Mouse (Mus musculus): ENCODE data around the gene Map7d1.
"Not testable (repeated sequence)": the region's sequence is repeated elsewhere in the genome, so short reads cannot be mapped to it uniquely, and the experiment has no call there.

The Map7d1 gene

DNA sequence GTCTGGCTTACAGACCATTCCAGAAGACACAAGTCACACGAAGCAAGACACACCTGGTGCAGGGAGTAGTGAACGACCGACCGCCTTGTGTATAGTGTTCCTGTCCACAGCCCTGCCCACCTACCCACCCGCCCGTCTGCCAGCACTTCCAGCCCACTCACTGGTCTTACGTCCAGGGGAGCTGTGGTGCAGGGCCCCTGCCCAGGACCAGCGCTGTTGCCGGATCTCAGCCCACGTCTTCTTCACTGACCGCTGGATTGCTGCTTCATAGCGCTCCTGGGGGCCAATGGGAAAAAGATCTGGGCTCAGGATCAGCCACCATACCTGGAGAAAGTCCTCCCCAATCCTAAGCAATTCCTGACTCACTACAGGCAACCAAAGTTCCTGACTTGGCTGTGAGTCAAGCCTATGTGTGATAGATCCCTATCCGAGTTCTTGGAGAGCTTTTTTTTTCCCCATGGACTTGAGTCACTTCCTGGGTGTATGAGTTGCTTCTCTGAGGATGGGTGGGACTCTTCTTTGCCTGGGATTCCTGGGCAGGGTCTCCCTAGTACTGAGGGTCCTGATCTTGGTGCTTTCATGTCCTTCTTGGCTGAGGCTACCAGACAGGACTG lies 16.2 kb downstream of the Map7d1 start:
- no peak for DNase-seq

GRCm38 (mm10) chr4:126237721-126238242 lies 18.4 kb downstream of the Map7d1 start:
- DNase-seq: no peak

DNA sequence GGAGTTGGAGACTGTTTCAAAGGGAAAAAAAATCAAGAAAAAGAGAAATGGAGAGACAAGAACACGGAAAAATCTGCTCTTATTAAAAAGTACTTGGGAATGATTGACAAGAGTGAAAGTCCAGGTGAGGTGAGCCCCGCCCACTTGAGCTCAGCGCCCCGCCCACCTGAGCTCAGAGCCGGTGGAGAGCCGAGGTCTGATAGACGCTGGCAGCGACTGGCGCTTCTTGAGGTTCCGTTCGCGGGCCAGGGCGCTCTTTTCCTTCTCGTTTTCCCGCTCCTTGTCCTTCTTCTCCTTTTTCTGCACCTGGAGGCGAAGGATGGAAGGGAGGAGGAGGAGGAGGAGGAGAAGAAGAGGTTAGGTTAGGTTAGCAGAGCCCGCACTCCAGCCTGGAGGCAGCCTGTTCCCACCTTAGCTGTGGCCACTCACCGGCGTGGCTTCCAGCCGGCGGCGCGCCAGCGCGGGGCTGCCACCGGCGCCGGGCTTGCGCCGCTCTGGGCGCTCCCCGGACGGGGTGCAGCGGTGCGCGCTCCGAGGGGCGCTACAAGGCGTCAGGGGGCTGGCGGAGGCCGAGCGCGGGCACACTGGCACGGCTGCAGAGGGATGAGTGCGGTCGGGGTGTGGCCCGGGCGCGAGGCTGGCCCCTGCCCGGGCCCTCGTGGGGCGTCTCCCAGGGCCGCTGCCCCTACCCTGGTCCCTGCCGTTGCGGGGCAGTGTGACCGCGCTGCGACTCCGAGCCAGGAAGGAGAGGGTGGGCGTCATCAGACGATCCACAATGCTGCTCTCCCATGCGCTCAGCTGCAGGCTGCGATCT lies 19.5 kb downstream of the Map7d1 start:
- peak; percentile 81 for DNase-seq

DNA sequence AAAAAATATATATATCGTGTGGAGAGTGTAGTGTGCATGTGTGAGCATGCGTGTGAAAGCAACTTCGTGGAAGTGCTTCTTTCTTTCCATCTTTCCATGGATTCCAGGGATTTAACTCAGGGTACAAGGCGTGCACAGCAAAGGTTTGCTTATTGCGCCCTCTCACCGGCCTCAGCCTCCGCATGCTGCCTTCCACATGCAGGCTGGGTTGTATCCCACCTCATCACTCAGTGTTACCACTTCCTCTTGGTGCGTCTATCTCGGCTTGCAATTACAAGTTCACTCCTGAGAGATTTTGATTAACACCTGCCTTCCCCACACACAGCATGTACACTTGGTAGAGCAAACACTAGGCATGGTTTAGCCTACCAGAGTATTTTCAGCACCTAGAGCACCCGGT lies 21.0 kb downstream of the Map7d1 start:
- no peak for DNase-seq

DNA sequence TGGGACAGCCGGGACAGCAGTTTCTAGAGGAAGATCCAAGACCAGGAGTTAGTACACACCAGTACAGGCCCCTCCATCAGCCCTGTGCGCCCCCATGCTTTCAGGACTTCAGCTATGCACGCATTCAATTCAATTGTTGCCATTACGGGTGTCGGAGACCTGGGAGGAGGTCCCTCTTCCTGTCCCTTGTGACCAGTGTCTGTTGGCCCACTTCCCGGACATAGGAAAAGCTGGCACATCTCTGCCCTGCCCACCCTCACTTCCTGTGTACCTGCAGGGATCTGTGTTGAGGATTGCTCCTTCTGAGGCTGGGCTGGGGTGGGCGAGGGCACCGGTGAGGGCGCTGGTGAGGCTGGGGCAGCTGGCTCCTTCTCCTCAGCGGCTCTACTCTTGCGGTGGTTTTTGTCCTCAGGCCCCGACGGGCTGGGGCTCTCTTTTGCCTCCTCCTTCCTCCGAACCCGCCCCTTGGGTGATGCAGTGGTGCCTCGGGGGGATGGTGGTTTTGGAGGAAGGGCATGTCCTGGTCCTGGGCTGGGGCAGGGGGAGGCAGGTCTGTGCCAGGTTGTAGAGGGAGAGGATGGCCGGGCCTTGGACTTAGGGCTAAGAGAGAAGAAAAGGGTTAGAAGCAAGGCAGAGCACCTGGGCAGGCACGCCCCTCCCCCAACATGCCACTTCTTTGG lies 21.5 kb downstream of the Map7d1 start:
- DNase-seq: no peak

- DNase-seq: no peak
Measured at GRCm38 (mm10) chr4:126233676-126234308, 22.4 kb downstream of the Map7d1 start.

- no peak for DNase-seq
Measured at GRCm38 (mm10) chr4:126229900-126230299, 26.2 kb downstream of the Map7d1 start.

- DNase-seq: no peak
Measured at GRCm38 (mm10) chr4:126228144-126228543, 28.0 kb downstream of the Map7d1 start.

DNA sequence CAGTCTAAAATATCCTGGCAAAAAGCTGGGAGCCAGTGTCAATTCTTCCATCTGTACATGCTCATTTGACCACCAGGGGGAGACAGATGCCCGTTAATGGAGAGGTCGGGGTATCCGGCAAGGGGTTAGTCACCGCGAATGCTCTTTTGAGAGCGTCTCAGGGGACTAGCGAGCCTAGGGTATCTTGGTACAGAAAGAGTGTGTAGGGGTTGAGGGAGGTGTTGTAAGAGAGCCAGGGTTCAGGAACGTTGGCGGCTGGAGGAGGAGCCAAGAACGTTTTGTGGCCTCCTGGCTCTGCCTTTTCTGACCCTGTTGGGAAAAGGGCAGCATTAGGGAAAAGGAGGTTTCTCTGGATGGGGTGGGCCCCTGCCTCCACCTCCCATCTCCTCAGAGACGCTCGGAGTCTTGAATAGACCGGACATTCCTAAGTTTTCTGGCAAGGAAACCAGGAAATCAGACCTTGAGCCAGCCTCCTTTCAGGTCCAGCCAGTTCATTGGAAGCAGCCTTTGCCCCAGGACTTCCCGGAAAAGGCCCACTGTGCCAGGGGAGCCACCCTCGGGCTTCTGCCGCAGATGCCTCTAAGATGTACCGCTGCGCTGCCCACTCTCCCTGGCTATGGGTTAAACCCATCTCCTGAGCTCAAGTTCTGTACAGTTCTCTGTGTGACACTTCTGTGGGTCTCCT lies 28.9 kb downstream of the Map7d1 start:
- peak; percentile 89 for DNase-seq

GRCm38 (mm10) chr4:126226640-126227039 lies 29.5 kb downstream of the Map7d1 start:
- no peak for DNase-seq

DNA sequence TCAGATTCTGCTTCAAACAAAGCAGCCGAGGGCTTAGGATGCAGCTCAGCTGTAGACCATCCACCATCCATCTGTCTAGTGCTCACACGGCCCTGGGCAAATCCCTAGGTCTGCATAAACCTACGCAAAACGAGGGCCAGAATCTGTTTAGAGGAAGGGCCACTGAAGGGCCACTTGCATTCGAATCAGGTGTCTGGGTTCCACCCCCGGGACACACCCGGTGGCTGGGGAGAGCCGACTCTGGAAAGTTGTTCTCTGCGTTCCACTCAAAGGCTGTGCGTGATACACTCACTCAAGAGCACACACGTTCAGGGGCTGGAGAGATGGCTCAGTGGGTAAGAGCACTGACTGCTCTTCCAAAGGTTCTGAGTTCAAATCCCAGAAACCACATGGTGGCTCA lies 33.5 kb downstream of the Map7d1 start:
- no peak for DNase-seq

- no peak for DNase-seq
Measured at GRCm38 (mm10) chr4:126220045-126220444, 36.1 kb downstream of the Map7d1 start.

- not testable (repeated sequence) for DNase-seq
Measured at GRCm38 (mm10) chr4:126219540-126219939, 36.6 kb downstream of the Map7d1 start.

GRCm38 (mm10) chr4:126217771-126218170 lies 38.4 kb downstream of the Map7d1 start:
- no peak for DNase-seq

DNA sequence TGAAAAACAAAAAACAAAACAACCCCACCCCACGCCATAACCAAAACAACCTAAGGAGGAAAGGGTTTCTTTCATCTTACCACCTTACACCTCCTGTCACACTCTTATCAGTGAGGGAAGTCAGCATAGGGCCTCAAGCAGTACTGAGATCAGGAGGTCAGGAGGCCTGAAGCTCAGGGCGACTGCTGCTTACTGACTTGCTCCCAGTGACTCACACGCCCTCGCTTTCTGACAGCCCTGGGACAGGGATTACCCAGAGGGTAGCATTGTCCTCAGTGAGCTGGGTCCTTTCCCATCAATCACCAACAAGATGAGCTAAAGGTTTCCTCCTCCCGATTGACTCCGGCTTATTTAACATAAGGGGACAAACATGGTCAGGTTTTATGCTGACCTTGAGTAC lies 49.1 kb downstream of the Map7d1 start:
- DNase-seq: no peak

GRCm38 (mm10) chr4:126205386-126205785 lies 50.8 kb downstream of the Map7d1 start:
- DNase-seq: no peak

- no peak for DNase-seq
Measured at GRCm38 (mm10) chr4:126204661-126205230, 51.4 kb downstream of the Map7d1 start.

DNA sequence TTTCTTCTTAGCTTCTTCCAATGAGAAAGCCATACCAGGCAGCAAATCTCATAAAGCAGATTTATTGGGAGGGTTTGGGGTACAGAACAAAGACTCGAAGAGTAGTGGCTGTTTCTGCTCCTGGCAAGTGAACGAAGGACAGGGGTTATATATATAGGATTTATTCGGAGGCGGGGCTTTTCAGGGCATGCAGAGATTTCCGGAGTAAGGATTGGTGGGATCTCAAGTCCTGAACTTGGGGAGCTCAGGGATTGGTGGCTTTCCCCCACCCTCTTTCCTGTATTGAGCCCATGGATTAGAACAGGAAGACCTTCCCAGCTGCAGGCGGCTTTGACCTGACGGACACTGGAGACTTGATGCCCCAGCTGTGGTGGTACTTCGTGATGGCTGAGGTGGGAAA lies 52.1 kb downstream of the Map7d1 start:
- no peak for DNase-seq

DNA sequence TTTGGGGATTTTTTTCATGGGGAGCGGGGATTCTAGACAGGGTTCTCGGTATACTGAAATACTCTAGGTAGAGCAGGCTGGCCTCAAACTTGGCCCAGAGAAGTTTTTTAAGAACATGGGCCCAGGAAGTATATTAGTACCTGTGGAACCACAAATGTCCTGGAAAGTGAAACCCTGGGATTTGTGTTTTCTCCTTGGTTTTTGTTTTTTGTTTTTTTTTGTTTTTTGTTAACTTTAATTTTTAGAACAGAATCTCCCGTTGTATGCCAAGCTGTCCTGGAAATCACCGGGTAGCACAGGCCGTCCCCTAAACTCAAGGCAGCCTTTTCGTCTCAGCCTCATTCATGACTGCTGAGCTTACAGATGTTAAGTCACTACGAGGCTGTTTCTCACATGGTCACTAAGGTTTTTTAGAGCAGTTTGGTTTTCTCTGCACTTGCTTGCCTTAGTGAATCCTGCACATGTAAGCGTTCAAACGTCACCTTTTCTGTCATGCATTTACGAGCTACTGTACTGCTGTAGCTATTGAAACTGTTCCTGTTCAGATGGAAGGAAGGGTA lies 52.7 kb downstream of the Map7d1 start:
- no peak for DNase-seq

DNA sequence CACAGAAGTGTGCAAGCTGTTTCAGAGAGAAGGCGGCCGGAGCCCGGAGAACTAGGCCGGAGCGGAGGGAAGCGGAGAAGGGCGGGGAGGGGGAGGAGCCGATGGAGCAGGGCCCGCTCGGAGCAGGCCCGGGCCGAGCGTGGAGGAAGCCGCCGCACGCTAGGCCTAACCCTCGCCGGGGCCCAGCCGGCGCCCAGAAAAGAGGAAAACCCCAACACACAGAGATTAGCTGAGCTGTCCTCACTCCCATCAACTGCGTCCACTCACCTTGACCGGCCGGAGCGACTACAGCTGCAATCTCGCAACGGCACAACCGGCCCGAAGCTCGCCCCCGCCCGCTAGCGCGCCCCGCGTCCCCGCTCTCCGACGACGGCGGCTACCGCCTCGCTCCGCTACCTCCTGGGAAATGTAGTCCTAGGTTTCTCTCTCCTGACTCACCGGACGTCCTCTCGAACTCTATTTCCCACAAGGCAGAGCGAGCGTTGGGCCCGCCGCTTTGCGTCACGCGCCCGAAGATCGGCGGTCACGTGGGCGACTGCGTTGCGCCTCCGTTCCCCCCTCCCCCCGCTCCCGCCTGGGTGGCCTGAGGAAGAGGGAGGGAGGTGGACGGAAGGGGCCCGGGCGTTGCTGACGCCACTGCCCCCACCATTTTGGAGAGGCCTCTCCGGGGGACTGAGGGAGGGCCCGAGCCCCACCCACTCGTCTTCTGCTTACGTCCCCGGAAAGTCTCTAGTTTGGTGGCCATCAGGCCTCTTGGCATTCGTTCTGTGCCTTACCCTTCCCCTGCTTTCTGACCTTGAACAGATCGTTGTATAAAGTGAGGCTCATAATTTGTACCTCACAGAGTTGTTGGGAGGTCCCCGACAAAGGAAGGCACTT lies 53.6 kb downstream of the Map7d1 start, which contains the start of gene Thrap3:
Gene Thrap3, minus strand, starts transcription at position 458 of the 879 bp plus-strand sequence.
- DNase-seq: peak; percentile 99
